Mouse (Mus musculus) lung, adult 18-20 months (tissue): ENCODE data around the gene Gcm1.
"Not testable (repeated sequence)": the region's sequence is repeated elsewhere in the genome, so short reads cannot be mapped to it uniquely, and the experiment has no call there.

Experiments
- DNase-seq, 2 experiments: peaks; one replicate each; pipeline ENCODE4 v3.0.0; 2022; ENCODE audit warnings: mixed read lengths in 2 of 2

The Gcm1 gene

DNA sequence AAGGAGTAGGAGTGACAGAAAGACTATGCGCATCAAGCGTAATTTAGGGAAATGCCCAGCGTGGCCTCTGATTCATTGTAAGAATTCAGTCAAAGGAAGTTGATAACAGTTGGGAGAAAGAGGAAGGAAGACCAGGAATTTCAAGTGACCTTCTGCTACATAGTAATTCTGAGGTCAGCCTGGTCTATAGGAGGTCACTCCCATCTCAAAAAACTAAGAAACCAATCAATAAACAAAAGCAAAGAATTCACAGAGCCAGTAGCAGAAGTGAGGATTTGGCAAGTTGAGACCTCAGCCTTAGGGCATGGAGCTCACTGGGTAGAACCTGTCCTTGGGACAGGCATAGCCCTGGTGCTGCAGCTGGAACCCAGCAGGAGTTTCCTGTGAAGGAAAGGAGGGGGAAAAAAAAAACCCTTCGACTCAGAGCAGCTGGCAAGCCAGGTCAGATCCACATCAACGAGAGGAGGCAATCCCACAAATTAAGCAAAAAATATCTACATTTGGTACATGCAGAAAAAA is 1.2 kb upstream of the Gcm1 start:
- DNase-seq = no peak

DNA sequence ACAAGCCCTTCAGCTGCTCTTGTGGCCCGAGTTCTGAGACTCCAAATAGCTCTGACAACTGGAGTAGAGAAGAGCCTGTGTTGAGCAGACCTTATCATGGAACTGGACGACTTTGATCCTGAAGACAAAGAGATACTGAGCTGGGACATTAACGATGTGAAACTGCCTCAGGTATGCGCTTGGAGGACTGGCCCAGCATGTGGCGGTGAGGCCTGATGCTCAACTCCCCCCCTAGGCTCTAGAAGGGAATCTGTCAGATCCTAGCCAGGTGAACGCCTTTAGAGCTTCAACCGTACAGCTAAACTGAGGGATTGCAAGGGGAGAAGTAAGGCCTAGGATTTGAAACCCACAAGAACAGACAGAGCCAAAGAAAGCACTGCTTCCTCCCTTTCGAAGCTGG is 2.1 kb downstream of the Gcm1 start:
- no peak for DNase-seq

DNA sequence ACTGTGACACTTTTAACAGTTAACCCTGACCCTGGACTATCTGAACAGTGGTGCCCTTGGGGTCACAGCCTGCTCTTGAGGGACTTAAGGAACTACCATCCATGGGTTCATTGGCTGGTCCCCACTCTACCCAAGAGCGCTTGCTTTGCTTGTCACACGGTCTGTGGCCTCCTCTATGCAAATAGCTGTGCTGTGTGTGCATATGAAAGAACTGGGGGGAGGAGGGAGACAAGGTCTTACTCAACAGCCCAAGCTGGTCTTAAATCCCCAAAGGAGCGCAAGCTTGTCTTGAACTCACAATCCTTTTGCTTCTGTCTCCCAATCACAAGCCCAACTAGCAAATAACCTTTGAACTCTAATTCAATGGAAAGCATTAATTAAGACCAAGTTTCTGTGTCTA is 2.6 kb downstream of the Gcm1 start:
- no peak for DNase-seq

DNA sequence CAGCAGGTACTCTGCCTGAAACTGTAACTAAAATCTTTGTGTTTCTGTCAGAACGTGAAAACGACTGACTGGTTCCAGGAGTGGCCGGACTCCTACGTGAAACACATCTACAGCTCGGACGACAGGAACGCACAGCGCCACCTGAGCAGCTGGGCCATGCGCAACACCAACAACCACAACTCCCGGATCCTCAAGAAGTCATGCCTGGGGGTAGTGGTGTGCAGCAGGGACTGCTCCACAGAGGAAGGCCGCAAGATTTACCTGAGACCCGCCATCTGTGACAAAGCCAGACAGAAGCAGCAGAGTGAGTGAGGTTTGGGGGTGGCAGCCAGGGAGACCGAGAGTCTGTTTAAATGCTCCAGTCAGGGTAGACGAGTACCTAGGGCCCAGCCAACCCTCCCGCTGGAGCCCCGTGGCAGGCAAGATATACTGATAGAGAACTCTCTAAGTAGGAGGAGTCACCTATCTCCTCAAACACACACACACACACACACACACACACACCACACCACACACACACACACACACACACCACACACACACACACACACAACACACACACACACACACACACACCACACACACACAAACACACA is 7.9 kb downstream of the Gcm1 start:
- no peak for DNase-seq

DNA sequence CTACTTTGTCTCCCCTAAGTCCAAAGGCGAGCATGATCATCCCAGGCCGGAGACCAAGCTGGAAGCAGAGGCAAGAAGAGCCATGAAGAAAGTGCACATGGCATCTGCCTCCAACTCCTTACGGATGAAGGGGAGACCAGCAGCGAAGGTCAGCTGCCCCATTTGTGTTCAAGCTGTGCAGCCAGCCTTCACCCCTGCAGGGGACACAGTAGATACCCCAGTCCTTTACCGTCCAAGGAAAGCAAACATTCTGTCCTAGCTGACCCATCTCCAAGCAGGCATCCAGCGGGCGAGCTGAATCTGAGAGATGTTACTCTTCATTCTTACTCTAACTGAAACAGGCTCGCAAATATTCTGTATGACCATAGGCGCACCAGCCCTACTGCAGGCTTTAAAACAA is 10.7 kb downstream of the Gcm1 start:
- no peak for DNase-seq

DNA sequence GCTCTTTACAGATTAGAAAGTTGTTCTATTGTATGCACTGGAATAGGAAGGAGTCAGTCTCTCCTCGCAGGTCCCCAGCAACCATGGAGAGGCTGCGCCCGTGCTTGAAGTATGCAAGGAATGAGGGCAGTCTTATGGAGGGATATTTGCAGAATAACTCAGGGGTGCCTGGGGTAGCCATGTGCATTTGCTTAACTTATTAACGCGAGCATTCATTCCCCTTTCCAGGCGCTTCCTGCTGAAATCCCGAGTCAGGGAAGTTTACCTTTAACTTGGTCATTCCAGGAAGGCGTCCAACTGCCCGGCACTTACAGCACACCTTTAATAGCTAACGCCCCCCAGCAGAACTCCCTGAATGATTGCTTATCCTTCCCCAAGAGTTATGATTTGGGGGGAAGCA is 12.4 kb downstream of the Gcm1 start:
- DNase-seq = peak; percentile 8 to 22

DNA sequence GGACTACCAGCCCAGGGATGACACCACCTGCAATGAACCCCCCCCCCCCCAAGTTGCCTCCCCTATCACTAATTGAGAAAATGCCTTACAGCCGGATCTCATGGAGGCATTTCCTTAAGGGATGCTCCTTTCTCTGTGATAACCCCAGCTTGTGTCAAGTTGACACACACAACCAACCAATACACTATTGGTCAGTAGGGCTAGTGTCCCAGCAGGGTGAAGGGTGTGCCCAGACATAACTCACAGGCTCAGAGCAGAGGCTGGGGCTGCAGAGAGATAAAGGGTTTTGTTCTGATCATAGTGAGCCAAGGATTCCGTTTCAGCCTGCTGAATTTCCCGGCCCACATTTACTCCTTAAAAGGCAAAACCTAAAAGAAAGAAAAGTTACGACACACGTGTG is 18.8 kb downstream of the Gcm1 start:
- DNase-seq = no peak

DNA sequence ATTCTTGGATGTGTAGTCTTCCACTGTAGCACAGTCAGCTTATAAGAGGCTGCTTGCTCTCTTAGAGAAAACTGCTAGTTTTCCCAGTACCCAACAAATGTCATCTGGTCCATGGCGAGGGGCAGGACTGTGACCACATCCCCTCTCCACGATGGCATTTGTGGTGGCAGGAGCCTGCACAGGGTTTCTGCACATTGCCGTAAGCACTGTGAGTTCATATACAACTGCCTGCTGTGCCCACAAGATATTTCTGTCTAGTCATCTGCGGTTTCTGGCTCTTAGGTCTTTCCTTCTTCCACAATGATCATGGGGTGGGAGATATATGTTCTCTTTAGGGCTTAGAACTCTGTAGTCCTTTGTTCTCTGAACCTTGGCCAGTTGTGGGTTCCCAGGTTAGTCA is 19.9 kb downstream of the Gcm1 start:
- no peak for DNase-seq

DNA sequence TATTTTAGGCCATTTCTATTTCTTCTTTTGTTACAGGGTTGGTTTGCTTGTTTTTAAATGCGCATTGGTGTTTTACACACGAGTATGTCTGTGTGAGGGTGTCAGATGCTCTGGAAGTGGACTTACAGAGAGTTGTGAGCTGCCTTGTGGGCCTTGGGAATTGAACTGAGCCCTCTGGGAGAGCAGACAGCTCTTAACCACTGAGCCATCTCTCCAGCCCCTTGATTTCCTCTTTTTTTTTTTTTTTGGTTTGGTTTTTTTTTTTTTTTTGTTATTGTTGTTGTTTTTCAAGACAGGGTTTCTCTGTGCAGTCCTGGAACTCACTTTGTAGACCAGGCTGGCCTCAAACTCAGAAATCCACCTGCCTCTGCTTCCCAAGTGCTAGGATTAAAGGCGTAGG is 21.6 kb downstream of the Gcm1 start:
- not testable (repeated sequence) for DNase-seq

DNA sequence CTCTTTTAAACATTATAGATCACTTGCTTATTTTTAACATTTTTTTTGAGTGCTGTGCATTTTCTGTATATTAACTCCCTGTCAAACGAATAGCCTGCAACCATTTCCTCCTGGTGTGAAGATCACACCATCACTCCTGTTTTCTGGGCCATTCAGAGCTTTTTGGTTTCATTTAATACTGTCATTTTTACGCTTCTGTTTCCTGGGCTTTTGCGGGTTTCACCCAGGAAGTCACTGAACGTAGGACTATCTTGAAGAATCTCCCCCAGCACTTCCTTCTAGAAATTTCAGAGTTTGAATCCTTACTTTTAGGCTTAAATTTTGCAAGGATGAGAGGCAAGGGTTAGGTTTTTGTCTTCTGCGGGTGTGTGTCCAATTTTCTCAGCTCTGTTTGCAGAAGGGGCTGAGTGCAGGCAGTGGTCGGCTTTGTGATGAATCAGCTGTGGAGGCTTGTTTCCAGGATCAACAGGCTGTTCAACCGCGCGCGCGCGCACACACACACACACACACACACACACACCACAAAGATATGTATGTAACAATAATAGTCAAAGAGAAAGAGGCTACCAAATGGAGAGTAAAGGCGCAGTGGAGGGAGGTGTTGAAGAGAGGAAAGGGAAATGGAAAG is 22.1 kb downstream of the Gcm1 start:
- no peak for DNase-seq

DNA sequence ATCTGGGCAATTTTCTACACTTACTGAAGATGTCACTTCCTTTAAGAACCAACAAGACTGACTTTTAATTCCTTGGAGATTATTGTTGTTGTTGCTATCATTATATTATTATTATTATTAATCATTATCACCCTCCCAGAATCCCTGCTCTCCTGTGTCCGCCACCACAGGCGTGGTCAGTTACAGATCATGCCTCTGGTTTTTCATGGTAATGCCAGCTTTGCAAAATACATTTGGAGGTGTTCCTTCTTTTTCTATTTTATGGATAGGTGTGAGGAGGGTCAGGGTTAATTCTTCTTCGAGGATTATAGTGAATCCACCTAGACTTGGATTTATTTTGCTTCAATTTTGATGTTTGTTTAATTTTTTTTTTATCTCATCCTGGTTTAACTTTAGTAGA is 23.5 kb downstream of the Gcm1 start:
- DNase-seq = no peak

DNA sequence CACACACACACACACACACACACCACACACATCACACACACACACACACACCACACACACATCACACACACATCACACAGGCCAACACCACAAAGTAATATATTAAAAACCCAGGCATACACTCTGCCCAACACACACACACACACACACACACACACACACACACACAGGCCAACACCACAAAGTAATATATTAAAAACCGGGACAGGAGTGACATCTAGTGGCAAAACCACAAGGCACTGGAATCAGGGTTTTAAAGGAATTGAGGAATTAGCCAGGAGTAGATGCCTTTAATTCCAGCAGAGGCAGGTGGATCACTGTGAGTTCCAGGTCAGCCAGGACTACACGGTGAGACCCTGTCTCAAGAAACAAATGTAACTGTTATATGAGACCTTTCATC is 26.5 kb downstream of the Gcm1 start:
- DNase-seq = no peak

DNA sequence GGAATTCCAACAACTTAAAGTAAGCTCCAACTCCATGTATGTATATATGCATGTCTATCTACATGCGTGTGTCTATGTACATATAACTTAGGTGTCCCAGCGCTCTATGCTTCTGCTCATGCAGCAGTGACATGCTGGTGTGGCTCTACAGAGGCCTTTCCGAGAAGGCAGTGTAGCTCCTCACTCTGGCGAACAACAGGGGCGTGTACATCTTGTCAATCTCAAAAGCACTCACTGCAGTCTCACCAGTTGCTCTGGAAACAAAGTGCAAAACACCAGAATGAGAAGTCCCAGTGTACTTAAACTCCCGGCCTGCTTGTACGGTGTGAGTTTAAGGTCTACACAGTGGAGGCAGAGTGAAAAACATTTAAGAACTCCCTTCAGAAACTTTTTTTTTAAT is 30.1 kb downstream of the Gcm1 start:
- DNase-seq = peak; percentile 11 to 20

DNA sequence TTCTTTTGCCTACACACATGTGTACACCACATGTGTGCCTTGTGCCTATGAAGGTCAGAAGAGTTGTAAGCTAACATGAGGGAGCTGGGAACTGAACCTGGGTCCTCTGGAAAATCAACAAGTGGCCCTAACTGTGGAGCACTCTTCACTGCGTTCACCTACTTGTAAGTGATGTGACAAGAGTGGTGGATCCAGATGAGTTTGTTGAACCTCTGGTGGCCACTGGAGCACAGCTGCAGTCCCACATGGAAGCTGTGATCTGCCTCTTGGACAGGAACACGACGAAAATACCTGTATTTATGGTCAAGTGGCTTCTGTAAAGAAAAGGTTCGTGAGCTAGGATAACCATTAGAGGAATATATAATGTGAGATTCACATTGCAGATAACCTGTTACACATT is 32.6 kb downstream of the Gcm1 start:
- DNase-seq = no peak

DNA sequence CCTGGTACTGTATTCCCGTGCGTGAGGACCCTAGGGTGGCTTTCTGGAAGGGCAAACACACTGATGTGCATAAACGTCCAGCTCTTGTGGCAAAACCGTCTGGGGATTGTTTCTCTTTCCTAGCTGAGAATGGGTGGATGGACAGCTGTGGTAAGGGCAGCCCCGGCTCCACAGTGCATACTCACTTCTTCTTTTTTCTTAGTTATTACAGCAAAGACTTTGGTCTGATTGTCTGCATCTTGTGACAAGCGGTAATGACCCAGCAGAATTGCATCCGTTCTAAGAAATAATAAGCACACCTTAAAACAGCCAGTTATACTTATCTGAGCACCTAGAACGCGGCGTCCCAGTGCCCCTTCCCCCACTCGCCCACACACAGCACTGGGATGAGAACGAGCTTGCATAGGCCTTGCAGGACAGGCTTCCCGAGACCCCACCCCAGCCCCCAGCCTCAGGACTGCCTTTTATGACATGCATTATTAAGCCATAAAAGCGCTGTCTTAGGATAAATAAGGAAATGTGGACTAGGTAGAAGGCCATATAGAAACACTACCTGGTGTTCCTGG is 34.1 kb downstream of the Gcm1 start:
- no peak for DNase-seq

DNA sequence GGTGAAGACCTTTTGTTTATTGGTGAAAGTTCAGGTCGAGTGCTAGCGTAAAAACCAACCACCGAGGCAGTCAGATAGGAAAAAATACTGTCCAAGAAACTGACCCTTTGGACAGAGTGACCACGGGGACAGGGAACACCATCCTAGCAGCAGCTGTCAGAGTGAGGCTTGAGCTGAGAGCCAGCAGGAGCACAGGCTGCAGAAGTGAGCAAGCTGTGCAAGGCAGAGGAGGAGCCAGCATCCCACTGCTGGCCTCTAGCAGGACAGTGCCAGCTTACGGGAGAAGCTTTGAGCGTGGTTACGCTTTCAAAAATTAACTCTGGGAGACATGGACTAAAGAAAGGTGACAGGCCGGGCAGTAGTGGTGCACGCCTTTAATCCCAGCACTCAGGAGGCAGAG is 36.0 kb downstream of the Gcm1 start:
- no peak for DNase-seq

DNA sequence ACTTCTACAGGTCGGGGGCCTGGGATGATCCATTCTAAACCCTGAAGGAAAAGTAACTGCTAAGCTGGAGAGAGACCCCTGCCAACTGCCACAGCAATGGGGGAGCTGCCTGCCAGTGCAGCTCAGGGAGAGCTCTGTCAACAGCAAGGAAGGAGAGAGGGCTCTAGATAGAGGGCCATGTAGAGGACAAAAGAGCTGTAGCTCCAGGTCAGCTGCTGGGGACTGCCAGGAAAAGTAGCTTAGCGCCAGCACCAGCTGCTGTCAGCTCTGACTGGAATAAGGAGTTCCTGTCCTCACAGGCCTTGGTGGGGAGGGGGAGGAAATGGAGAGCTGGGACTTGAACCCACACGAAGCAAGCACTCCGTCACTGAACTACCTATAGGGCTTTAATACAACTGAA is 36.8 kb downstream of the Gcm1 start:
- no peak for DNase-seq

DNA sequence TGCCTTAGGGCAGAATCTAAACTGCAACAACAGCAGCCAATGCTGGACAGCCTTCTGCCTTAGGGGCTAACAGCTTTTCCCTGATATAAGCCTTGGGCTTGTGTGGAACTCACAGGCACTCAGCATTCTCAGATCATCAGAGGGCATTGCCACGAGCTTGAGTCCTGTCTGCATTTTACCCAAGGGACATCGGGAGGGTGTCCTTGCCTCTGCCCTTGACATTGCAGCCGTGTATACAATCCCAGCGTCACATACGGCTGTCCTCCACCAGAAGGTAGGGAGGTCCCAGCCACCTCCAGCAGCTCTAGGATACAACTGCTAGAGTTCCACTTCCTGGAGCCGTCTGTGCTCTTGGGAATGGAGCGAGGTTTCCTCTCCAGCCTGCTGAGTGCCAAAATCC is 37.2 kb downstream of the Gcm1 start:
- DNase-seq = no peak

DNA sequence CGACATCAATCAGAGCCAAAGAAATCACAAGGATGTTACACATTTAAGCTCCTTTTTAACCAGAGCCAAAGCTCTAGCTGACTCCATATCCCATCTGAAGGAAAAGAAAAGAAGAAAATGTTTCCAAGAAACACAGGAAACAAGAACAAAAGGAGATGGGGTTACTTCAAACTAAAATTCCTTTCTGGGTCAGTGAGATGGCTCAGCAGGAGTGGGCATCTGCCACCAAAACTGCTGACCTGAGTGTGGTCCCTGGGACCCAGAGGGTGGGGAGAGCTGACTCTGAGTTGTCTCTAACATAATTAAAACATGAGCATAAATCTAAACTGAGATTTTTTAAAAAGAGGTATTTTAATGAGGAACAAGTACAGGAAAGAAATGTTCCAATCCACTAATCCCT is 38.2 kb downstream of the Gcm1 start:
- no peak for DNase-seq

DNA sequence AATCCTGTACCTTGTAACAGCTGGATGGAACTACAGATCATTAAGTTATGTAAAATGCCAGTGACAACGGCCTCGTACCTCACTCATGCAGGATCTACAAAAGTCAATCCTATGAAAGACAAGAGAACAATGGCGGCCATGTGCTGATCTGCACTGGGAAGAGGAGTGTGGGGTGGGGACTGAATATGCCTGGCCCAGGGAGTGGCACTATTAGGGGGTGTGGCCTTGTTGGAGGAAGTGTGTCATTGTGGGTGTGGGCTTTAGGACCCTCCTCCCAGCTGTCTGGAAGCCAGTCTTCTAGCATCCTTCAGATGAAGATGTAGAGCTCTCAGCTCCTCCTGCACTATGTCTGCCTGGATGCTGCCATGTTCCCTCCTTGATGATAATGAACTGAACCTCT is 38.9 kb downstream of the Gcm1 start:
- DNase-seq = no peak

DNA sequence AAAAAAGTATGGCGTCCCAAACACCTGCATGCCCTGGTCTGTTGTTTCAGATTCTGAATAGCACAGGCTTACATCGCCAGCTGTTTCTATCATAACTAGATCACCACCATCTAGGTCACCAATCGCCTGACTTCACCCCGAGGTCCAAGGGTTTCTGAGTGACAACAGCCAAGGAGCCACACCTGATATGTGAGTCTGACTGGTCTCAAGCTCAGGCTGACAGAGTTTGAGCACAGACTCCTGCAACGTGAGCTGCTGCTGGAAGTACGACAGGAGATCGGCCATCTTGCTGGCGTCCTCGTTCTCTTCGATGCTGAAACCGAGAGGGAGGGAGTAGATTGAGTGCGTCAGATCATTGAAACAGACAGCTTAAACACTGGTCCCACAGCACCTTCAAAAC is 44.0 kb downstream of the Gcm1 start:
- no peak for DNase-seq

DNA sequence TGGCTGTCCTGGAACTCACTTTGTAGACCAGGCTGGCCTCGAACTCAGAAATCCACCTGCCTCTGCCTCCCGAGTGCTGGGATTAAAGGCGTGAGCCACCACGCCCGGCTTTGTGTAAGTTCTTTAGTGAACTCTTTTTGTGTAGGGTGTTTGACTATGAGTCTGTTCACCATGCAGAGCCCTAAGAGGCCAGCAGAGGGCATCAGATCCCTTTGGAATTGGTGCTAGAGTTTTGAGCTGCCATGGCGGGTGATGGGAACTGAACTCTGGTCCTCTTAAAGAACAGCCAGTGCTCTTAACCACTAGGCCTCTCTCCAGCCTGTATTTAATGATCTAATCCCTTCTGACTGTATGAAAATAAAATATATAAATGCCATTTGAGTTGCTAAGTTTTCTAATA is 44.7 kb downstream of the Gcm1 start:
- DNase-seq = no peak

DNA sequence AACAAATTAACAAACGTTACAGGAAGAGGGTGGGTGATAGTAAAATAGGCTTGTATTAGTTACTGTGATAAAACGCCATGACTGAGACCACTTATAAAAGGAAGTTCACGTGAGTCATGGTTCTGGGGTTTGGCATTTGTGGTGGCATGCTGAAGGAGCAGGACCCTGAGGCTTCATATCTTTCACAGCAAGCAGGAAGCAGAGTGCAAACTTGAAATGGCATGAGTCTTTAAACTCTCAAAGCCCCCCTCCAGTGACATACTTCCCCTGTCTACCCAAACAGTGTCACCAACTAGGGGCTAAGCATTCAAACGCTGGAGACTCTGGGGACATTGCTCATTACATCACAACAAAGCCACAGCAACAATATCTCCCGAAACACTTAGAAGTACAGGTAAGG is 49.2 kb downstream of the Gcm1 start:
- no peak for DNase-seq

DNA sequence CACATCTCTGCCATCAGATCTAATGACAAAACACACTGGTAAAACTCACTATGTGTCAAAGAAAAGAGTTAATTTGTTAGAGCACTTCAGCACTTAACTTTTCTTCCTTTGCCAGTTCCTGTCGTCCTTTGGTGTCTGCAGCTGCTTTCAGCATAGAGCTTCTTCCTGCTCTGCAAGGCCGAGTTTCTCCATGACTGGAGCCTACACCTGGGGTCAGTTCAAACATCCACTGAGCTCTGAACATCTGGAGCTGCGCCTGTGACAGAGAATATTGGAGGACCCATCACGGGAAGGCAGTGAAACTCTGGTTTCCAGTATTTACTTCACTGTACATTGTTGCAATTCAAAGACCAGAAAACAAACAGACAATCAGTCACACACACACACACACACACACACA is 49.7 kb downstream of the Gcm1 start:
- no peak for DNase-seq
